Mouse (Mus musculus) forebrain, embryonic 16.5 days (tissue): ENCODE results near the gene Pan2. TPM values are rescaled to one million over a fixed set of nuclear protein-coding genes. Genes with fewer than 3 reads are reported as not detected.
"Not testable (repeated sequence)": the region's sequence is repeated elsewhere in the genome, so short reads cannot be mapped to it uniquely, and the experiment has no call there.

Source experiments
- ATAC-seq: fragments of 200-750 bp; cut with Nextera tagmentation; 2 replicates; pipeline ENCODE4 v1.8.0; 2017; ENCODE audit warnings: mild to moderate bottlenecking, moderate library complexity
- H3K27ac ChIP-seq: fragments of 300-500 bp; sonication (generic); 2 replicates; pipeline ENCODE4 v1.5.1; 2014; ENCODE audit warnings: low read length, control low read depth
- H3K27me3 ChIP-seq: fragments of 300-500 bp; sonication (generic); replicated peaks from 2 replicates; pipeline ENCODE4 v1.6.1; 2014; ENCODE audit warnings: low read length; ENCODE audit not compliant: control insufficient read depth, insufficient read depth
- H3K36me3 ChIP-seq: fragments of 300-500 bp; sonication (generic); 2 replicates; pipeline ENCODE4 v1.6.1; 2014; ENCODE audit not compliant: control insufficient read depth, insufficient read depth
- H3K4me1 ChIP-seq: fragments of 300-500 bp; sonication (generic); replicated peaks from 2 replicates; pipeline ENCODE4 v1.6.1; 2014; ENCODE audit warnings: low read length; ENCODE audit not compliant: control insufficient read depth, insufficient read depth
- H3K4me2 ChIP-seq: fragments of 300-500 bp; sonication (generic); 2 replicates; pipeline ENCODE4 v1.6.1; 2014; ENCODE audit warnings: mild to moderate bottlenecking, low read length, control low read depth
- H3K4me3 ChIP-seq: fragments of 300-500 bp; sonication (generic); replicated peaks from 2 replicates; pipeline ENCODE4 v1.5.1; 2014; ENCODE audit warnings: mild to moderate bottlenecking, low read length, control low read depth
- H3K9ac ChIP-seq: fragments of 300-500 bp; sonication (generic); replicated peaks from 2 replicates; pipeline ENCODE4 v1.6.1; 2014; ENCODE audit warnings: low read depth, low read length, control low read depth
- H3K9me3 ChIP-seq: fragments of 300-500 bp; sonication (generic); 2 replicates; pipeline ENCODE4 v1.6.1; 2016; ENCODE audit warnings: low read length; ENCODE audit not compliant: control insufficient read depth
- WGBS: fragments of 180-500 bp; shearing (Covaris S2); extraction: QIAGEN DNeasy Blood & Tissue Kit; methylation state at CpG from one replicate; pipeline ENCODE4 v1.1.7; 2014; 5-methylcytosine and 5-hydroxymethylcytosine counted together
- polyA plus RNA-seq: library from polyadenylated mRNA; unstranded; fragments of >200 nt; fragmentation: Nextera tagmentation; extraction: Ambion mirVana; gene quantifications from 2 replicates; pipeline ENCODE4 v1.2.1, GENCODE M21; 2015

The Pan2 gene
- polyA plus RNA-seq, 1 experiment from 2014 or later: 28.5 TPM

DNA sequence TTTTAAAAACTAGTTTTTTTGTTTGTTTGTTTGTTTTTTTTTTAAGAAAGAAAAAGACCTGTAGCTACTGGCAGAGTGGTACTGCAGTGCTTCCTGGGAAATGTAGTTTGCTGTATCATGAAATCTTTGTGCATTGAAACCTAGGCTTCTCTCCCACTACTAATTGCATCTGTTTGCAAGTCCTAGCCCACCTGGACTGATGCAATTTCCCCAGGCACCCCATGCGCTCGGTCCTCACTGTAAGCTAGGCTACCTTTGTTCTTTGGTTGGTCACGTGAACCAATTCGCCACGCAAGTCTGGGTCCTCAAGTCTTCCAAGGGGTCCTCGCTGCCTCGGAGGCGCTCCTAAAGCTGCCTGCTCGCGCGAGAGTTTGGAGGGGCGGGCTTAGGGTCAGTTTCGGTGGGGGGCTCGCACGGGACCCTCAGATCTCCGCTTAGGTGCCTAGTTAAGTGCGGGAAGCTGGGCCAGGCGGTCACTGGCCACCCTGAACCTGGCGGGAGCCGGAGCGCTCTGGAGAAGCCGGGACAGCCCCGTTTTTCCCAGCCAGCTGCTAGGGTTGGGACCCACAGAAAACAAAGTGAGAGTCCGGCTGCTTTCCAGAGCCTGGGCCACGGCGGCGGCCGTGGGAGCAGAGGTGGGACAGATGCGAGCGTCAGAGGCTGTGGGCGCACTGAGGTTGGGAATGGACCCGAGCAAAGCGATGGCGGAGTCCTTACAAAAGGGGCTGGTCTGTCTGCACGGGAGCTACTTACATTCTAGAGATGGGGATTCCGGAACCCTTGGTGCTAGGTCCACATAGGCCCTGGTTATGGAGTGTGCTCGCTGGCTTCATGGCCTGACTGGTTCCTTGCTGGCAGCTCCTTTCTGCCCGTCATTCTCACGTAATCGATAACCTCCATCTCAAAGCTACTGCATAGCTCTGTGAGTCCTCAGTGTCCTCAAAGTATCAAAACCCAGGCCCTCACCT is 19.3 kb downstream of the Pan2 start, which contains the start of gene Cnpy2:
Gene Cnpy2, plus strand, starts transcription at position 319 of the 968 bp plus-strand sequence.
- H3K36me3 ChIP-seq: peaks cover 32% of the 10 kb centered on the region
- peak within 1 kb of the TSS; percentile 99 for H3K9ac ChIP-seq
- no peaks in the 10 kb centered on the region for H3K27me3 ChIP-seq
- under 1% methylated on average over 40 of the region's 40 CpGs for WGBS
- ATAC-seq: peak; percentile 98
- no peaks in the 10 kb centered on the region for H3K9me3 ChIP-seq
- peak within 1 kb of the TSS; percentile 96 for H3K27ac ChIP-seq
- H3K4me3 ChIP-seq: peak within 1 kb of the TSS; percentile 99
- peak within 1 kb of the TSS; percentile 73 for H3K4me2 ChIP-seq
- peaks cover 18% of the 10 kb centered on the region for H3K4me1 ChIP-seq

- no peak for ATAC-seq
- H3K36me3 ChIP-seq: peaks cover 28% of the 10 kb centered on the region
These were observed 20.4 kb downstream of the Pan2 start for GRCm38 (mm10) chr10:128323516-128323915.

GRCm38 (mm10) chr10:128326825-128327224 is 23.7 kb downstream of the Pan2 start:
- ATAC-seq: no peak
- Histone ChIP-seq H3K9ac (no peak overlapping the region), H3K9me3 (no peaks in the 10 kb centered on the region), H3K4me1 (peaks cover 15% of the 10 kb centered on the region), H3K4me3 (no peak overlapping the region), H3K4me2 (no peak overlapping the region), H3K27me3 (no peaks in the 10 kb centered on the region), H3K27ac (no peak overlapping the region), H3K36me3 (peaks cover 24% of the 10 kb centered on the region)
- 94% methylated on average over 8 of the region's 8 CpGs for WGBS

More at GRCm38 (mm10) chr10:128323516-128323915, 20.4 kb downstream of the Pan2 start:
- 87% methylated on average over 8 of the region's 8 CpGs for WGBS
- peak overlapping the region; percentile 99 for H3K9ac ChIP-seq
- H3K27me3 ChIP-seq: no peaks in the 10 kb centered on the region
- peak overlapping the region; percentile 99 for H3K4me3 ChIP-seq
- H3K4me2 ChIP-seq: peak overlapping the region; percentile 73
- H3K27ac ChIP-seq: no peak overlapping the region
- no peaks in the 10 kb centered on the region for H3K9me3 ChIP-seq
- H3K4me1 ChIP-seq: peaks cover 18% of the 10 kb centered on the region

GRCm38 (mm10) chr10:128327610-128328009 is 24.5 kb downstream of the Pan2 start:
- no peak overlapping the region for H3K27ac ChIP-seq
- no peak overlapping the region for H3K4me3 ChIP-seq
- peaks cover 24% of the 10 kb centered on the region for H3K36me3 ChIP-seq
- H3K4me1 ChIP-seq: peaks cover 15% of the 10 kb centered on the region
- no peaks in the 10 kb centered on the region for H3K27me3 ChIP-seq
- no peak for ATAC-seq
- H3K9ac ChIP-seq: no peak overlapping the region
- H3K9me3 ChIP-seq: no peaks in the 10 kb centered on the region
- H3K4me2 ChIP-seq: no peak overlapping the region
- WGBS: 89% methylated on average over 10 of the region's 10 CpGs

DNA sequence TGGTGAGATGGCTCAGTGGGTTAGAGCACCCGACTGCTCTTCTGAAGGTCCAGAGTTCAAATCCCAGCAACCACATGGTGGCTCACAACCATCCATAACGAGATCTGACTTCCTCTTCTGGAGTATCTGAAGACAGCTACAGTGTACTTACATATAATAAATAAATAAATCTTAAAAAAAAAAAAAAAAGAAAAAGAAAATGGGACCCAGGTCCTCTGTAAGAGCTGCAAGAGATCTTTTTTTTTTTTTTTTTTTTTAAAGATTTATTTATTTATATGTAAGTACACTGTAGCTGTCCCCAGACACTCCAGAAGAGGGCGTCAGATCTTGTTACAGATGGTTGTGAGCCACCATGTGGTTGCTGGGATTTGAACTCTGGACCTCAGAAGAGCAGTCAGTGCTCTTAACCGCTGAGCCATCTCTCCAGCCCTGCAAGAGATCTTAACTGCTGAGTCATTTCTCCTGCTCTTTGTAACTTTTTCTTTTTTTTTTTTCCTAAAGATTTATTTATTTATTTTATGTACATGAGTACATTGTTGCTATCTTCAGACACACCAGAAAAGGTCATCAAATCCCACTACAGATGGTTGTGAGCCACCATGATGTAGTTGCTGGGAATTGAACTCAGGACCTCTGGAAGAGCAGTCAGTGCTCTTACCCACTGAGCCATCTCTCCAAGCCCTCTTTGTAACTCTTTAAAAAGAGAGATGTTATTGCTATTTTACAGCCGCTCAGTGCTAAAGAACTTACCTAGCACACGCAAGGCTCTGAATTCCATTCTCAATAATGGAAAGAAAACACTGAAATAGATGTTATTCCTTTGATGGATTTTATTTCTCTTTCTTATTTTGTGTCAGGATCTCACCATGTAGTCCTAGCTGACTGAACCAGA is 29.5 kb downstream of the Pan2 start:
- H3K27ac ChIP-seq, H3K9ac ChIP-seq, H3K36me3 ChIP-seq, H3K4me2 ChIP-seq, ATAC-seq, H3K4me1 ChIP-seq, H3K4me3 ChIP-seq, H3K9me3 ChIP-seq, H3K27me3 ChIP-seq: not testable (repeated sequence)
- 78% methylated on average over 6 of the region's 6 CpGs for WGBS

- Histone ChIP-seq H3K36me3 (no peaks in the 10 kb centered on the region), H3K9ac (no peak overlapping the region), H3K27me3 (no peaks in the 10 kb centered on the region), H3K4me3 (no peak overlapping the region), H3K4me2 (no peak overlapping the region), H3K4me1 (peaks cover 23% of the 10 kb centered on the region), H3K27ac (no peak overlapping the region), H3K9me3 (no peaks in the 10 kb centered on the region)
- no peak for ATAC-seq
- 3% methylated on average over 4 of the region's 4 CpGs for WGBS
These were observed 32.4 kb downstream of the Pan2 start for GRCm38 (mm10) chr10:128335582-128335981.

- Histone ChIP-seq H3K4me2 (no peak overlapping the region), H3K4me3 (no peak overlapping the region), H3K4me1 (peaks cover 23% of the 10 kb centered on the region), H3K36me3 (no peaks in the 10 kb centered on the region), H3K9me3 (no peaks in the 10 kb centered on the region), H3K27me3 (no peaks in the 10 kb centered on the region), H3K27ac (no peak overlapping the region), H3K9ac (no peak overlapping the region)
- 96% methylated on average over 3 of the region's 3 CpGs for WGBS
- no peak for ATAC-seq
These were observed 33.1 kb downstream of the Pan2 start for GRCm38 (mm10) chr10:128336195-128336594.

- H3K36me3 ChIP-seq: no peaks in the 10 kb centered on the region
- H3K4me2 ChIP-seq: no peak overlapping the region; the same call in 1 of the 2 replicates
- H3K9me3 ChIP-seq: no peaks in the 10 kb centered on the region
- no peak overlapping the region for H3K27ac ChIP-seq
- H3K9ac ChIP-seq: no peak overlapping the region; the same call in 1 of the 2 replicates
- no peak for ATAC-seq
- peaks cover 23% of the 10 kb centered on the region for H3K4me1 ChIP-seq
- WGBS: 84% methylated on average over 3 of the region's 3 CpGs
- no peak overlapping the region; the same call in 1 of the 2 replicates for H3K4me3 ChIP-seq
- H3K27me3 ChIP-seq: no peaks in the 10 kb centered on the region
These were observed 33.5 kb downstream of the Pan2 start for GRCm38 (mm10) chr10:128336597-128336996.
